Mouse (Mus musculus) MEL (cell line): ENCODE data around the gene Tsr1. TPM values are rescaled to one million over a fixed set of nuclear protein-coding genes. Genes with fewer than 3 reads are reported as not detected.

Source experiments
- DNase-seq: peaks from one replicate; pipeline ENCODE4 v3.0.0; 2011; ENCODE audit warnings: low read depth, low spot score
- H3K27ac ChIP-seq: 2 replicates; pipeline ENCODE4 v1.5.1; 2012; ENCODE audit warnings: low read depth, mild to moderate bottlenecking, control low read depth, low read length, moderate library complexity; ENCODE audit not compliant: control insufficient read depth
- H3K27me3 ChIP-seq, 2 experiments: fragments of 150-350 bp in 1 of 2; sonication (generic) in 1 of 2; 2 replicates each; pipeline ENCODE4 v1.6.1; 2012; ENCODE audit warnings: low read length in 2 of 2, mild to moderate bottlenecking in 2 of 2, improper control_type of control experiment in 1 of 2, moderate library complexity in 1 of 2; ENCODE audit not compliant: insufficient read depth in 2 of 2, control insufficient read depth in 1 of 2
- H3K36me3 ChIP-seq, 2 experiments: 2 replicates each; pipeline ENCODE4 v1.6.1; 2012 to 2014; ENCODE audit warnings: low read length in 2 of 2, improper control_type of control experiment in 1 of 2, inconsistent platforms in 1 of 2, mild to moderate bottlenecking in 1 of 2; ENCODE audit not compliant: insufficient read depth in 2 of 2, control insufficient read depth in 1 of 2
- H3K4me1 ChIP-seq, 2 experiments: fragments of 150-350 bp in 1 of 2; sonication (generic) in 1 of 2; 2 replicates each; pipeline ENCODE4 v1.6.1; 2012; ENCODE audit warnings: low read length in 2 of 2, improper control_type of control experiment in 1 of 2, mild to moderate bottlenecking in 1 of 2; ENCODE audit not compliant: insufficient read depth in 2 of 2, control insufficient read depth in 1 of 2
- H3K4me3 ChIP-seq, 2 experiments: fragments of 150-350 bp in 1 of 2; sonication (generic) in 1 of 2; 2 replicates each; pipeline ENCODE4 v1.5.1; 2012; ENCODE audit warnings: low read depth in 2 of 2, low read length in 2 of 2, mild to moderate bottlenecking in 2 of 2, moderate library complexity in 2 of 2, control low read depth in 1 of 2, improper control_type of control experiment in 1 of 2; ENCODE audit not compliant: control insufficient read depth in 1 of 2, insufficient read depth in 1 of 2
- H3K79me2 ChIP-seq: 2 replicates; pipeline ENCODE4 v1.6.1; 2012; ENCODE audit warnings: mild to moderate bottlenecking, low read length, moderate library complexity; ENCODE audit not compliant: control insufficient read depth, poor library complexity, insufficient read depth
- H3K9ac ChIP-seq: 2 replicates; pipeline ENCODE4 v1.6.1; 2012; ENCODE audit warnings: low read depth, mild to moderate bottlenecking, control low read depth, low read length, moderate library complexity; ENCODE audit not compliant: control insufficient read depth, poor library complexity, severe bottlenecking
- H3K9me3 ChIP-seq: fragments of 150-350 bp; sonication (generic); replicated peaks from 2 replicates; pipeline ENCODE4 v1.6.1; 2012; ENCODE audit warnings: mild to moderate bottlenecking, low read length, improper control_type of control experiment, moderate library complexity; ENCODE audit not compliant: insufficient read depth
- BHLHE40 ChIP-seq: IDR thresholded peaks from 2 replicates; pipeline ENCODE4 v1.6.1; 2012; ENCODE audit warnings: low read depth, mild to moderate bottlenecking, inconsistent platforms, low read length, improper control_type of control experiment, borderline replicate concordance
- CHD2 ChIP-seq: IDR thresholded peaks from 2 replicates; pipeline ENCODE4 v1.6.1; 2011; ENCODE audit warnings: low read length, improper control_type of control experiment
- E2F4 ChIP-seq: IDR thresholded peaks from 2 replicates; pipeline ENCODE4 v1.6.1; 2011; ENCODE audit warnings: low read depth, low read length, improper control_type of control experiment, borderline replicate concordance
- EP300 ChIP-seq, 2 experiments: IDR thresholded peaks; 2 replicates each; pipeline ENCODE4 v1.6.1; 2011; ENCODE audit warnings: improper control_type of control experiment in 2 of 2, low read length in 2 of 2, low read depth in 1 of 2, mild to moderate bottlenecking in 1 of 2
- ETS1 ChIP-seq: IDR thresholded peaks from 2 replicates; pipeline ENCODE4 v1.6.1; 2012; ENCODE audit warnings: low read depth, mild to moderate bottlenecking, inconsistent platforms, low read length, improper control_type of control experiment, moderate library complexity
- GABPA ChIP-seq: IDR thresholded peaks from 2 replicates; pipeline ENCODE4 v1.6.1; 2012; ENCODE audit warnings: low read depth, mild to moderate bottlenecking, inconsistent platforms, low read length, improper control_type of control experiment, moderate library complexity
- GATA1 ChIP-seq: IDR thresholded peaks from 2 replicates; pipeline ENCODE4 v1.6.1; 2011; ENCODE audit warnings: low read depth, low read length, improper control_type of control experiment
- MAX ChIP-seq: IDR thresholded peaks from 2 replicates; pipeline ENCODE4 v1.6.1; 2011; ENCODE audit warnings: low read length, improper control_type of control experiment
- MEF2A ChIP-seq: IDR thresholded peaks from 2 replicates; pipeline ENCODE4 v1.6.1; 2014; ENCODE audit warnings: low read depth, mild to moderate bottlenecking, inconsistent platforms, low read length, improper control_type of control experiment; ENCODE audit not compliant: poor library complexity, insufficient replicate concordance, severe bottlenecking; ENCODE audit errors: extremely low read depth
- NELFE ChIP-seq: IDR thresholded peaks from 2 replicates; pipeline ENCODE4 v1.6.1; 2011; ENCODE audit warnings: low read depth, low read length, improper control_type of control experiment
- NRF1 ChIP-seq: IDR thresholded peaks from 2 replicates; pipeline ENCODE4 v1.6.1; 2014; ENCODE audit warnings: low read depth, mild to moderate bottlenecking, inconsistent platforms, low read length, improper control_type of control experiment, moderate library complexity; ENCODE audit not compliant: poor library complexity, insufficient read depth, severe bottlenecking
- RAD21 ChIP-seq: IDR thresholded peaks from 2 replicates; pipeline ENCODE4 v1.6.1; 2011; ENCODE audit warnings: mild to moderate bottlenecking, low read depth, low read length, improper control_type of control experiment
- RCOR1 ChIP-seq: IDR thresholded peaks from 2 replicates; pipeline ENCODE4 v1.6.1; 2012; ENCODE audit warnings: low read depth, mild to moderate bottlenecking, inconsistent platforms, low read length, improper control_type of control experiment
- SIN3A ChIP-seq: IDR thresholded peaks from 2 replicates; pipeline ENCODE4 v1.6.1; 2012; ENCODE audit warnings: low read length, improper control_type of control experiment, inconsistent platforms
- SMC3 ChIP-seq: IDR thresholded peaks from 2 replicates; pipeline ENCODE4 v1.6.1; 2011; ENCODE audit warnings: low read depth, low read length, improper control_type of control experiment
- TAL1 ChIP-seq: IDR thresholded peaks from 2 replicates; pipeline ENCODE4 v1.6.1; 2012; ENCODE audit warnings: mild to moderate bottlenecking, inconsistent platforms, low read length, moderate library complexity, mixed read lengths
- TBP ChIP-seq: IDR thresholded peaks from 2 replicates; pipeline ENCODE4 v1.8.0; 2011; ENCODE audit warnings: low read depth, low read length, improper control_type of control experiment
- USF2 ChIP-seq, 2 experiments: IDR thresholded peaks; 2 replicates each; pipeline ENCODE4 v1.6.1; 2011 to 2012; ENCODE audit warnings: improper control_type of control experiment in 2 of 2, low read length in 2 of 2, borderline replicate concordance in 1 of 2, inconsistent platforms in 1 of 2, low read depth in 1 of 2, mild to moderate bottlenecking in 1 of 2; ENCODE audit not compliant: insufficient read depth in 1 of 2
- ZC3H11A ChIP-seq: IDR thresholded peaks from 2 replicates; pipeline ENCODE4 v1.6.1; 2012; ENCODE audit warnings: low read depth, mild to moderate bottlenecking, inconsistent platforms, low read length, improper control_type of control experiment
- ZKSCAN1 ChIP-seq: IDR thresholded peaks from 2 replicates; pipeline ENCODE4 v1.6.1; 2012; ENCODE audit warnings: low read depth, mild to moderate bottlenecking, inconsistent platforms, low read length, improper control_type of control experiment, moderate library complexity
- ZMIZ1 ChIP-seq: IDR thresholded peaks from 2 replicates; pipeline ENCODE4 v1.6.1; 2012; ENCODE audit warnings: low read depth, mild to moderate bottlenecking, inconsistent platforms, low read length, improper control_type of control experiment, moderate library complexity
- polyA plus RNA-seq, 2 experiments: library from polyadenylated mRNA; stranded (reverse) in 1 of 2; unstranded in 1 of 2; fragments of >175 nt in 1 of 2; fragments of >200 nt in 1 of 2; gene quantifications; 2 replicates each; pipeline versions ENCODE4 v1.2.1 to v1.2.4; 2012; ENCODE audit warnings: low replicate concordance in 2 of 2, low read depth in 1 of 2; ENCODE audit not compliant: insufficient read length in 2 of 2, insufficient read depth in 1 of 2, missing spikeins in 1 of 2
- total RNA-seq: library from RNA; depleted of rRNA; stranded (reverse); fragments of 300-350 nt; gene quantifications from 2 replicates; pipeline ENCODE4 v1.2.3, GENCODE M21; 2012

Gene Tsr1
- total and polyA plus RNA-seq, 3 experiments: 123 to 178 (median 129) TPM

DNA sequence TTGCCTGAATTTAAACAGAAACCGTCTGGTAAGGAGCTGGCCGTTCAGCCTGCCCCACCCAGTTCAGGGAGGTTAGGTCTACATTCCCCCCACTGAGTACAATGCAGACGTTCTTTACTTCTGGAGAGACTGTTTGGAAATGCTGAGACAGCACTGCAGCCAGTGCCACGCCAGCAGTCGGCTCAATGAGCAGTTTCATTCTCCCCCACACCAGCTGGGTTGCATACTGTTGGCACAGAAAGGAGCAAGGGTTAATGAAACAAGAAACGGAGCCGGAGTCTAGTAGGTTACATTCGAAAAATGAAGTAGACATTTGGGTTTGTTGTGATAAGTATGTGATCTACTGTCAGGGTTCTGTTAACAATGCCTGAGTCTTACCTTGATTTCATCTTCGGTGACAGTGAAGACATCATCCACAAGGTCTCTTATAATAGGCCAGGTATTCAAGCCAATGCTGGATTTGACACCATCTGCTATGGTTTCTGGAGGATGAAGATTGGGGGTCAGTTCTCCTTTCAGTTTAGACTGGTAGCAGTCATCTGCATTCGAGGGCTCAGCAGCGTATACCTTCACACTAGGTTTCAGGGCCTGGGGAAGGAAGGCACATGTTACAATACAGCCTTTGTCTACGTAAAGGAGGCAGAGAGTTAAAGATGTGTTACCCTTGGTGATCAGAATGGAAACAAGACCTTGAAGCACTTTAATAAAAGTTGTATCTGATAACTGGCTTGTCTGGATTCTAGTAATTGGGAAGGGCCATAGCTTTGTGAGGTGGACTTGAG, 10.9 kb downstream of the Tsr1 start (continued):
- TF ChIP-seq SMC3 (peak; percentile 2; the same call in 1 of the 2 replicates), NRF1 (no peak), MAX (no peak)

DNA sequence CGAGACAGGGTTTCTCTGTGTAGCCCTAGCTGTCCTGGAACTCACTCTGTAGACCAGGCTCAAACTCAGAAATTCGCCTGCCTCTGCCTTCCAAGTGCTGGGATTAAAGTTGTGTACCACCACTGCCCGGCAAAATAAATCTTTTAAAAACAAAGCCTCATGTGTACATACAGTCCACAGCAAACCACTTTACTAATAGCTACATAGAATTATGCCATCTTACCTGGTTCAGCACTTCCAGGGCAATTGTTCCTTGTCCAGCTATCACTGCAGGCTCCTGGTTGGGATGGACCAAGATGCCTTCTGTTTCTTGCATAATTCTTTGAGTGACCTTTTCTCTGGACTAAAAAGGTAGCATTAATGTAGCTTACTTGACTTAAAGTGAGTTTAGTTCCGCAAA, 12.1 kb downstream of the Tsr1 start:
- Histone ChIP-seq H3K79me2 (peaks cover under 1% of the 10 kb centered on the region; the same call in 1 of the 2 replicates), H3K4me3 (no peak overlapping the region), H3K9ac (no peak overlapping the region), H3K4me1 (peaks cover 0 to 3% of the 10 kb centered on the region in 2 experiments; a peak in 2 of 4 replicates), H3K27me3 (no peaks in the 10 kb centered on the region)
- TF ChIP-seq ZMIZ1 (no peak), USF2 (IDR thresholded peaks at IDR 0.05; ENCODE audit: borderline replicate concordance in 1 of 2, insufficient read depth in 1 of 2, low read depth in 1 of 2, low read length in 2 of 2) (no peak), NELFE (no peak), RCOR1 (no peak), TBP (no peak), E2F4 (no peak), TAL1 (no peak), BHLHE40 (no peak), SMC3 (no peak), RAD21 (no peak), MEF2A (no peak), ZKSCAN1 (no peak)
- TF ChIP-seq, all 39 proteins: peak for 0
- DNase-seq: peak; percentile 34
- H3K36me3 ChIP-seq: peaks cover 8 to 30% of the 10 kb centered on the region in 2 experiments
- no peak overlapping the region for H3K27ac ChIP-seq
- H3K9me3 ChIP-seq: no peaks in the 10 kb centered on the region

DNA sequence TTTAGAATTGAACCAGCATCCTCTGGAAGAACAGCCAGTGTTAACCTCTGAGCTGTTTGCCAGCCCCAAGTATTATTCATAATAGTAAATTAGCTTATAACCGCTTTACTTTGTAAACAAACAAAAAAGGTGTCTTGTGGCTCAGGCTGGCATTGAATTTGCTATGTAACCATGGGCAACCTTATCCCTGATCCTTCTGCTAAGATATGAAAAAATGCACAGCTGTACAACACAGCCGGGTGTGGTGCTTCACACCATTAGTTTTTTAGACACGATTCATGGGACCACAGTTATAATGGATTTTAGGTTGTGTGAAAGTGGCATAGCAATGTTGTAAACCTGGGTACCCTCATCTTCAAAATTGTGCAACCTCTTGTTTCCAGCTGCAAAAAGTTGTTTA, 14.6 kb downstream of the Tsr1 start:
- DNase-seq: peak; percentile 34
- peaks cover 0 to 3% of the 10 kb centered on the region in 2 experiments; a peak in 2 of 4 replicates for H3K4me1 ChIP-seq
- no peak overlapping the region for H3K9ac ChIP-seq
- no peak for TF ChIP-seq EP300 (IDR thresholded peaks at IDR 0.05; ENCODE audit: low read depth in 1 of 2, low read length in 2 of 2)
- no peak for TF ChIP-seq CHD2
- TF ChIP-seq GATA1: peak; percentile 59; the same call in 1 of the 2 replicates
- no peak for TF ChIP-seq SMC3
- no peak for TF ChIP-seq ZC3H11A
- 0 out of 2 replicates have a peak, but pooled peaks have one; percentile 5 for TF ChIP-seq BHLHE40
- TF ChIP-seq ETS1: peak; percentile 75
- peak; percentile 48; the same call in 1 of the 2 replicates for TF ChIP-seq SIN3A
- no peak for TF ChIP-seq GABPA
- H3K9me3 ChIP-seq: no peaks in the 10 kb centered on the region
- no peaks in the 10 kb centered on the region for H3K79me2 ChIP-seq
- H3K27ac ChIP-seq: no peak overlapping the region
- H3K27me3 ChIP-seq: no peaks in the 10 kb centered on the region
- H3K36me3 ChIP-seq: peaks cover 7 to 11% of the 10 kb centered on the region in 2 experiments
- no peak overlapping the region for H3K4me3 ChIP-seq
